Mouse (Mus musculus) testis, adult 2 months (tissue): ENCODE measurements at regions not wholly inside any gene's neighbourhood (a gene's known extent, or its start where the extent isn't known, plus 50 kb on each side); places are given as distances from the start of the nearest gene placed in this dataset.

ENCODE experiments used
- CTCF ChIP-seq: fragments of 200-500 bp; IDR thresholded peaks from 2 replicates; pipeline ENCODE4 v1.5.1; 2012; ENCODE audit warnings: low read depth, mild to moderate bottlenecking, inconsistent platforms, low read length, moderate library complexity; ENCODE audit not compliant: control insufficient read depth, insufficient read depth, insufficient replicate concordance
- POLR2A ChIP-seq: fragments of 200-500 bp; IDR thresholded peaks from 2 replicates; pipeline ENCODE4 v1.6.1; 2012; ENCODE audit warnings: low read depth, mild to moderate bottlenecking, inconsistent platforms, low read length, moderate library complexity; ENCODE audit not compliant: control insufficient read depth

DNA sequence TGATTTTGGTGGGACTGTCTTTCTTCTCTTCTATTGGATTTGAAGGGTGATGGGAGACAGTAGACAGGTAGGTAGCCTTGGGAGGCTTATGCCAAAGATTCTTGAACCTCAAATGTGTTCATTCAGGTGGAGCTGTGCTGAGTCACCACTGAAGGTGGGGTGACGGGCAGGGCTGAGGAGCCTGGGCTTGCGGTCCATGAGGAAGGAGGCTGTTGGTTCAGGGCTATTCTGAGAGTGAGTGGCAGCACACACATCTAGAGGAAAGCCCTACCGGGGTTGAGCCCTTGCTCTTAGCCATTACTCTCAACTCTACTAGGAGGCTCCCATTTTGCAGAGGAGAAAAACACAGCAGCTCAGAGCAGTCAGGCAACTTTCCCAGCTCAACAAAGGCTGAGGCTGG is 54.6 kb upstream of the Lrig1 start:
- TF ChIP-seq POLR2A (no peak), CTCF (no peak)
